Mouse (Mus musculus) olfactory bulb, adult 2 months (tissue): Measurements from ENCODE around the gene Bcor.

Source experiments
- CTCF ChIP-seq: fragments of 200-500 bp; IDR thresholded peaks from 2 replicates; pipeline ENCODE4 v1.5.1; 2012; ENCODE audit warnings: low read depth, mild to moderate bottlenecking, low read length, moderate library complexity; ENCODE audit not compliant: insufficient read depth
- POLR2A ChIP-seq: fragments of 200-500 bp; IDR thresholded peaks from 2 replicates; pipeline ENCODE4 v1.6.1; 2012; ENCODE audit warnings: mild to moderate bottlenecking, low read depth, low read length, moderate library complexity; ENCODE audit not compliant: insufficient read depth

DNA sequence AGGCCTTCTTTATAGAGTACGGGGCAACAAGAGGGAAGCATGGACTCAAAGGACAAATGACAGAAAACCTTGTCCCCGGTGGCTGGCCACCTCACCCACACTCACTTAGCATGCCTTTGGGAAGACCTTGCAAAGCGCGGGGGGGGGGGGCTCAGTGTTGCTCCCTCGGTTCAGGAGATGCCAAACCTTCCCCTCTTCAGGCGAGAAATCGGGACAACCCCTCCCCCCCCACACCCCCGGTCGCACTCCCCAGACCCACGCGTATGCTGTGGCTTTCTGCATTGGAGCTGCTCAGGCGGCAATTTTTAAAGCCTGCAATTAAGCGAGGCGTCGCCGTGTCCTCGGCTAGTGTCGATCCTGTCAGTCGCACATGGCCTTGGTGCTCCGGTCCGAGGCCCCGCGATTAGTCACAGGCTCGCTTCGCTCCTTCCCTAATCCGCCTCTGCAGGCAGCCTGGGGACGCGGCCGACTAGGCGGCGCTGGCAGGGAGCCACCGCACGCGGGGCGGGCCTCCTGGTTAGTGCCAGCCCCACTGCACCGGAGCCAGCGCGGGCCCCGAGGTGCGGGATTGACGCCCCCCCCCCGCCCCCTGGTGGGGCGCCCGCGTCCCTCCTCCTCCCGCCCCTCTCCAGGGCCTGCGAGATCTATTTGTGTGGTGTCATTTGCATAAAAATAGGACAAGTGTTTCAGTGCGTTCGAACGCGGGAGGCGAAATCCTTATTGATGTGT lies 70.6 kb downstream of the Bcor start:
- TF ChIP-seq CTCF (no peak), POLR2A (no peak)
